Mouse (Mus musculus): Measurements from ENCODE around the gene Otud6a.
"Not testable (repeated sequence)": the region's sequence is repeated elsewhere in the genome, so short reads cannot be mapped to it uniquely, and the experiment has no call there.

The Otud6a gene

DNA sequence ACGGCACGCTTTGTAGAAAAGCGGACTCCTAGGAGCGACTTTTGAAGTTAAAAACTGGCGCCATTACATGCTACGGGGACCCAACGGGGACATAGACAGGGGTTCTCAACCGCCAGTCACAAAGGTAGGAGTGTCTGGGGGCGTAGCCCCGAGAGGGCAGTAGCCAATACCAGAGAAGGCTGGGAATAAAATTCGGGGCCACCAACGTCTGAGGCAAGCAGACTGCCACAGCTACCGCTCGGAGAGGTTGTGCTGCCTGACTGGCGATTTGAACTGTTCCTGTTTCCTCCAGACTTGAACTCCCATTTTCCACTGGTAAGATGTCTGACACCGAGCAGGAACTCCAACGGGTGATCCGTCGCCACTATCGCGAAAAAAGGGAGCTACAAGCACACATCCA lies at the start of gene Otud6a:
Gene Otud6a, plus strand, starts transcription at position 321 of the 400 bp plus-strand sequence.
- no peak for DNase-seq (ENCODE audit: low spot score in 2 of 2)

DNA sequence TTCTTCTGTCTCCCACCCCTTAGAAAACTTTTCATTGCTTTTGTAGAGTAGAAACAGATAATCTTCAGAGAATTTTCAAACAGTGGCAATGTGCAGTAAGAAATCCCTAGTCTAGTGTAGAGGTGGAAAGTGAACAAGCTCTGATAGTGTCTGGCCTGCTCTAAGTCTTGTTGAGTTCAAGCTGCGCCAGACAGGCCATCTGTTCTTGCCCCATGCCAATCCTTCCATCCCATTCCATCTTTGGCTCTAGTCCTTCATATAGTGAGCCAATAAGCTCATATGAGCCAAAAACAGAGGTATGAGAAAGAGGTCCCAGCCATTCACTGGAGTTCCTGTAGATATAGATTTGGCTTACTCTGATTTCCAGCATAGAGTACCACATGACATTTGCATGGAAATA lies 38.9 kb upstream of the Otud6a start:
- no peak for DNase-seq (ENCODE audit: low spot score in 2 of 2)

- DNase-seq (ENCODE audit: low spot score in 2 of 2), result peak in 1 of 2 experiments; percentile 9
These were observed 36.5 kb upstream of the Otud6a start for GRCm38 (mm10) chrX:100392304-100392703.

- no peak for DNase-seq (ENCODE audit: low spot score in 2 of 2)
These were observed 34.5 kb upstream of the Otud6a start for GRCm38 (mm10) chrX:100394223-100394861.

- DNase-seq (ENCODE audit: low spot score in 2 of 2), result peak in 1 of 2 experiments; percentile 13
These were observed 33.8 kb upstream of the Otud6a start for GRCm38 (mm10) chrX:100395026-100395425.

DNA sequence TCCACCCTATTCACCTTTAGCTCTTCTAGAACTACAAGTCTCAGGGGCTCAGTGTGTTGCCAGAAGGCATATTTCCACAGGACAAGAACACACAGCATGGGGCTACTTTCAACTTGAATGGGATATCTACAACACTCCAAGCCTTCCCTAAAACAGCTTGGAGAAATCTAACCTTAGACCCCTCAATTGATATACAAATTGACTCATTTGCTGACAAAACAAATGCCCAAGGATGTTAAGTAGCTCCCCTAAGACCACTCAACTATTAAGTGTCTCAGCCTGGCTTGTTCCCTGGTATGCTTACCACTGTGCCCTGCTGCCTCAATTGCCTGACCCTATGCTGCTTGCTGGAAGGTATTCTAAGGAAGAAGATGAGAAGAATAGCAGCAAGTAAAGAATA lies 27.9 kb upstream of the Otud6a start:
- DNase-seq (ENCODE audit: low spot score in 2 of 2), result no peak

DNA sequence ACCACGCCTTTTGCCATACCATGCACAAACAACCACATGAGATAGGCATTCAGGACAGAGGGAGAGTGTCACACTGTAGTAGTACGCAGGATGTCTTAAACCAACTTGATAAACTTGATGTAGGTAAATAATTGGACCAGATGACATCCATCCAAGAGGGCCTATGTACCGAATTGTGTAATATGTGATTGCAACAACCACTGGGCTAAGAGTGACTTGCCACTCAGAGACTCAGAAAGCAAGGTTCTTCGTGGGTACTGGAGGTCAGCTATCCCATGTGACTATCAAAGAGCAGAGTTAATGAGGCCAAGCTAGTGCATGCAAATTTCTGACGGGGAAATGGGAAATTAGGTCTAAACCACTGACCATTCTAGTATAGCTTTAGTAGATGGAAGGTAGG lies 27.2 kb upstream of the Otud6a start:
- DNase-seq (ENCODE audit: low spot score in 2 of 2), result no peak

- no peak for DNase-seq (ENCODE audit: low spot score in 2 of 2)
These were observed 19.6 kb upstream of the Otud6a start for GRCm38 (mm10) chrX:100409245-100409644.

DNA sequence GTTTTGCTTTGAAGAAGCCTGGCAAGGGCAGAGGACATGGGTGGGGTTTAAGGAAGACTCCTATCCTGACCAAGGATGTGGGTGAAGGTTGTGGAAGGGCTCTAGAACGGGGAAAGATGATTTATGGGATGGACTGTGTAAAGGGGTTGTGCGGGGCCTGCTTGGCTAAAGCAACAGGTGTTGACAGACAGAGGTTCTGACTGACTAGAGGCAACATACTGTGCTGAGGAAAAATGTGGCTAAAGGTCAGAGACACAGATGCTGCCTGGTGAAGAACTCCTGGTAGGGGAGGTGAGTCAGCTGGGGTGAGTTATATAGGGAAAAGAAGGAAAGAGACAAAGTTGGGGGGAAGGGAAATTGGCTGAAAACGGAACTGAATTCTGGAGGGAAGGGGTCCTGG lies 3.5 kb downstream of the Otud6a start:
- no peak for DNase-seq (ENCODE audit: low spot score in 2 of 2)

DNA sequence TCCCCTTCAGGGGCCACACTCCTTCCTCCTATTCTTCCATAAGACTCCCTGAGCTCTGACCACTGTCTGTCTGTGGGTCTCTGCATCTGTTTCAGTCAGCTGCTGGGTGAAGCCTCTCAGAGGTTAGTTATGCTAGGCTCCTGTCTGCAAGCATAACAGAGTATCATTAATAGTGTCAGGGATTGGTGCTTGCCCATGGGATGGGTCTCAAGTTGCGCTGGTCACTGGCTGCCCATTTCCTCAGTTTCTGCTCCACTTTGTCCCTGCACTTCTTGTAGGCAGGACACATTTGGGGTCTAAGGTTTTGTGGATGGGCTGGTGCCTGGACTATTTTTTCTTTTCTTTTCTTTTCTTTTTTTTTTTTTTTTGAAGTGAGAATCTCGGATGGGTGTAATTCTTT lies 13.8 kb downstream of the Otud6a start, which contains the start of gene Awat2:
Gene Awat2, minus strand, starts transcription at position 101 of the 400 bp plus-strand sequence.
- DNase-seq (ENCODE audit: low spot score in 2 of 2), result not testable (repeated sequence)

GRCm38 (mm10) chrX:100443532-100443931 lies 14.7 kb downstream of the Otud6a start:
- DNase-seq (ENCODE audit: low spot score in 2 of 2), result no peak

- no peak for DNase-seq (ENCODE audit: low spot score in 2 of 2)
These were observed 39.2 kb downstream of the Otud6a start for GRCm38 (mm10) chrX:100468047-100468446.

DNA sequence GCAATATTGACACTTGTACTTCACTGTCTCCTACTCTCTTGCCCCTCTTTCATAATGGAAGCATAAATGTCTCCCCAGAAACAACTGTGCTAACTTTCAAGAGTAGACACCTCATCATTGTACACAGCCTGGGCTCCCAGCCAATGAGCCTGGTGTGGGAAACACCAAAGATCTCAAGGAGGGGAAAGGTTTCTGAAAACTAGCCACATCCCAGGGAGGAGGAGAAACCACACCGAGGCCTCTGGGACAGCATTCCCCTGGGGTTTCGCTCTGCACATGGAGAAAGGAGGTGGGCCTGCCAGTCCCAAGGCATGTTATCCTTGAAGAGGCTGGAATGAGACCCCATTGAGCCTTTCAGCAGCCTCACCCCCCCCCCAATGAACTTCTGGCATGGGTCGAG lies 41.3 kb downstream of the Otud6a start:
- peak in 1 of 2 experiments; percentile 5 for DNase-seq (ENCODE audit: low spot score in 2 of 2)

DNA sequence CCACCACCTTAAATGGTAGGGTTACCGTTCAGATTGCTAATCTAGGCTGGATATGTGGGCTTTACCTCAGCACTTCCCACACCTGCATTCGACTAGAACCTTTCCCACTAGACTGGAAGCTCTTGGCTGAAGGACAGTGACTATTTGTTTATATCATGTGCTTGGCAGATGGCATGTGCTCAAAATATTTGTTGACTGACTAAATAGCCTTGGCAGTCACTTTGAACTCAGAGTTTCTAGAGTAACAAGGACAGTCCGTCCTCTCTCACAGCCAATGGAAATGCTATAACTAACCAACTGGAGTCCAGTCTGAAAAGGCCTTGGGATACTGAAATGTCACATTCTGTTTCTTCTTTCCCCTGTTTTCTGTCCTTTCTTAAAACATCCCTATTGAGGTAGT lies 42.7 kb downstream of the Otud6a start:
- no peak for DNase-seq (ENCODE audit: low spot score in 2 of 2)

DNA sequence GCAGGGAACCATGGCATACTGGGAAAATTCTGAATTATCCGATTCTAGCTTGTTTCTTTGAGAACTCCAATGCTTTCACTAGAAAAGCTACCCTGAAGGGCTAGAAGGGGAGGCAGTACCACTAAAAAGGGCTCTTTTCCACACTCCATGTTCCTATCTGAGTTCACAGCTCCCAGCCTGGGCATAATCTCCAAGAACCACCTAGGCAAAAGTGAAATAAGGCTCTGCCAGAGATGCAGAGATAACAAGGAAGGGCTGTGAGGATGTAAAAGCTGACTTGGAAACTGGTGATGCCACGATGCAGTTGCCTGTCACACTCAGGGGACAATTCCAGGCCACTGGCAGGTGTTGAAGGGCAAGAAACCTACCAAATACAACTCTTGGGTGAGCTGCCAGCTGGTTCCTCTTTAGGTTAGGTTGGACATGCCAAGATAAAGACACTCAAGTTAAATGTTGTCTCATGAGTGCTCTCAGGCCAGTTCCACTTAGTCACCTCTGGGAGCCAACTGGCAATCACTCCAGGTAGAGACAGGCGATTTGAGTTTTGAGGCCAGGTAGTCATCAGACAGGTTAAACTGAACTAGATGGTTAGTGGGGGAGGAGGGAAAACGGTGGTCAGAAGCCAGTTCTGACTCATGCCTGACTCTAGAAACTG lies 46.9 kb downstream of the Otud6a start:
- no peak for DNase-seq (ENCODE audit: low spot score in 2 of 2)

Measured in urinary bladder, postnatal 36 days (tissue).